Mouse (Mus musculus) gastrocnemius, postnatal 14 days (tissue): ENCODE measurements around the gene Gm21119. TPM values are rescaled to one million over a fixed set of nuclear protein-coding genes. Genes with fewer than 3 reads are reported as not detected.
A peak's percentile ranks its signal among the peaks of the same experiment; 100 is the strongest.
"Not testable (repeated sequence)": the region's sequence is repeated elsewhere in the genome, so short reads cannot be mapped to it uniquely, and the experiment has no call there.

ENCODE experiments used
- DNase-seq: peaks from one replicate; pipeline ENCODE4 v3.0.0; 2021; ENCODE audit warnings: mixed read lengths
- intact Hi-C: fragments of 180-260 bp; cut with DNase I; formaldehyde crosslinking; loops from one replicate; pipeline ENCODE4 v1.15.1; 2025; ENCODE audit warnings: low total_unique reads
- long read RNA-seq, 2 experiments: library from polyadenylated mRNA; stranded (forward); transcript quantifications; one replicate each; pipeline ENCODE4 v2.0.0; 2021
- total RNA-seq, 2 experiments: library from RNA; stranded (reverse); gene quantifications; 2 replicates each; pipeline ENCODE4 v1.2.3; 2021

The Gm21119 gene
- total RNA-seq, result under 1 TPM; 0.16 to 0.33 TPM
- long read RNA-seq, experiment 1, result 0 reads
- long read RNA-seq, experiment 2, result 0 reads

- intact Hi-C loops, DNase-seq: not testable (repeated sequence)
These were observed at the start of gene Gm21119 for GRCm38 (mm10) chr8:20614619-20615018. Gene Gm21119, plus strand, starts transcription at chr8:20614919.

- intact Hi-C loops, DNase-seq: not testable (repeated sequence)
These were observed 48.0 kb upstream of the Gm21119 start for GRCm38 (mm10) chr8:20566753-20567152.

GRCm38 (mm10) chr8:20581081-20581480 is 33.6 kb upstream of the Gm21119 start:
- DNase-seq, intact Hi-C loops: not testable (repeated sequence)

GRCm38 (mm10) chr8:20582772-20583171 is 31.9 kb upstream of the Gm21119 start:
- intact Hi-C loops, DNase-seq: not testable (repeated sequence)

- DNase-seq, intact Hi-C loops: not testable (repeated sequence)
These were observed 26.2 kb upstream of the Gm21119 start for GRCm38 (mm10) chr8:20588268-20589177.

- DNase-seq, result peak; percentile 4
- intact Hi-C loops, result not testable (repeated sequence)
These were observed 25.6 kb upstream of the Gm21119 start for GRCm38 (mm10) chr8:20589178-20589539.

- intact Hi-C loops, result not testable (repeated sequence)
- DNase-seq, result peak; percentile 10
These were observed 24.4 kb upstream of the Gm21119 start for GRCm38 (mm10) chr8:20590117-20590997.

- DNase-seq, intact Hi-C loops: not testable (repeated sequence)
These were observed 23.7 kb upstream of the Gm21119 start for GRCm38 (mm10) chr8:20591002-20591401.

- DNase-seq, intact Hi-C loops: not testable (repeated sequence)
These were observed 21.9 kb upstream of the Gm21119 start for GRCm38 (mm10) chr8:20592732-20593272.

- DNase-seq, result peak; percentile 44
These were observed 20.9 kb upstream of the Gm21119 start for GRCm38 (mm10) chr8:20593841-20594240.

GRCm38 (mm10) chr8:20596081-20596841 is 18.5 kb upstream of the Gm21119 start:
- intact Hi-C loops, result not testable (repeated sequence)
- DNase-seq, result peak; percentile 4

More at GRCm38 (mm10) chr8:20593841-20594240, 20.9 kb upstream of the Gm21119 start:
- intact Hi-C loops, result not testable (repeated sequence)

- intact Hi-C loops, result not testable (repeated sequence)
- peak; percentile 70 for DNase-seq
These were observed 17.6 kb upstream of the Gm21119 start for GRCm38 (mm10) chr8:20596842-20597708.

- DNase-seq, intact Hi-C loops: not testable (repeated sequence)
These were observed 16.2 kb upstream of the Gm21119 start for GRCm38 (mm10) chr8:20598300-20599170.

- DNase-seq, intact Hi-C loops: not testable (repeated sequence)
These were observed 15.4 kb upstream of the Gm21119 start for GRCm38 (mm10) chr8:20599350-20599749.

GRCm38 (mm10) chr8:20610856-20611255 is 3.9 kb upstream of the Gm21119 start:
- intact Hi-C loops, DNase-seq: not testable (repeated sequence)

- intact Hi-C loops, DNase-seq: not testable (repeated sequence)
These were observed 2.0 kb upstream of the Gm21119 start for GRCm38 (mm10) chr8:20612721-20613120.

GRCm38 (mm10) chr8:20630766-20631165 is 16.0 kb downstream of the Gm21119 start:
- intact Hi-C loops, result not testable (repeated sequence)

More at GRCm38 (mm10) chr8:20630766-20631165, 16.0 kb downstream of the Gm21119 start:
- not testable (repeated sequence) for DNase-seq
